Mouse (Mus musculus) liver, adult 2 months (tissue): ENCODE results near the gene Aatf. TPM values are rescaled to one million over a fixed set of nuclear protein-coding genes. Genes with fewer than 3 reads are reported as not detected.
A peak's percentile ranks its signal among the peaks of the same experiment; 100 is the strongest.

Experiments used
- DNase-seq: peaks from one replicate; pipeline ENCODE4 v3.0.0-alpha.2; 2011; ENCODE audit warnings: low read depth, low spot score; ENCODE audit errors: extremely low read depth
- H3K27ac ChIP-seq: fragments of 200-500 bp; replicated peaks from 2 replicates; pipeline ENCODE4 v1.5.1; 2012; ENCODE audit warnings: low read depth, mild to moderate bottlenecking, control low read depth, inconsistent platforms, low read length; ENCODE audit not compliant: insufficient read depth
- H3K27me3 ChIP-seq: fragments of 200-500 bp; 2 replicates; pipeline ENCODE4 v1.6.1; 2012; ENCODE audit warnings: mild to moderate bottlenecking, moderate library complexity, low read length, inconsistent platforms; ENCODE audit not compliant: control insufficient read depth, insufficient read depth
- H3K36me3 ChIP-seq: fragments of 200-500 bp; 2 replicates; pipeline ENCODE4 v1.6.1; 2012; ENCODE audit warnings: low read length, inconsistent platforms; ENCODE audit not compliant: control insufficient read depth, insufficient read depth
- H3K4me1 ChIP-seq: fragments of 200-500 bp; 2 replicates; pipeline ENCODE4 v1.6.1; 2011; ENCODE audit warnings: low read length; ENCODE audit not compliant: control insufficient read depth, insufficient read depth
- H3K4me3 ChIP-seq: fragments of 200-500 bp; 2 replicates; pipeline ENCODE4 v1.5.1; 2011; ENCODE audit warnings: low read depth, mild to moderate bottlenecking, control low read depth, low read length, moderate library complexity; ENCODE audit not compliant: insufficient read depth
- H3K79me2 ChIP-seq: fragments of 200-500 bp; 2 replicates; pipeline ENCODE4 v1.6.1; 2012; ENCODE audit warnings: inconsistent platforms, mild to moderate bottlenecking, low read length, moderate library complexity; ENCODE audit not compliant: control insufficient read depth, insufficient read depth
- H3K9ac ChIP-seq: fragments of 200-500 bp; 2 replicates; pipeline ENCODE4 v1.6.1; 2012; ENCODE audit warnings: low read depth, mild to moderate bottlenecking, control low read depth, inconsistent platforms, low read length
- CTCF ChIP-seq: fragments of 200-500 bp; IDR thresholded peaks from 2 replicates; pipeline ENCODE4 v1.5.1; 2011; ENCODE audit warnings: low read depth, low read length, control low read depth
- POLR2A ChIP-seq: fragments of 200-500 bp; IDR thresholded peaks from 2 replicates; pipeline ENCODE4 v1.6.1; 2011; ENCODE audit warnings: low read length, control low read depth; ENCODE audit not compliant: insufficient read depth; ENCODE audit errors: extremely low read depth
- WGBS: fragments of 180-500 bp; shearing (Covaris S2); methylation state at CpG from one replicate; pipeline ENCODE4 v1.1.7; 2018; 5-methylcytosine and 5-hydroxymethylcytosine counted together
- polyA plus RNA-seq: library from polyadenylated mRNA; depleted of rRNA; stranded (reverse); fragments of >200 nt; gene quantifications from 2 replicates; pipeline ENCODE4 v1.2.3, GENCODE M21; 2012
- total RNA-seq: library from RNA; depleted of rRNA; stranded (reverse); fragments of >200 nt; gene quantifications from 2 replicates; pipeline ENCODE4 v1.2.3, GENCODE M21; 2014

Gene Aatf
- total and polyA plus RNA-seq, 2 experiments: 3.9 to 14.0 TPM

DNA sequence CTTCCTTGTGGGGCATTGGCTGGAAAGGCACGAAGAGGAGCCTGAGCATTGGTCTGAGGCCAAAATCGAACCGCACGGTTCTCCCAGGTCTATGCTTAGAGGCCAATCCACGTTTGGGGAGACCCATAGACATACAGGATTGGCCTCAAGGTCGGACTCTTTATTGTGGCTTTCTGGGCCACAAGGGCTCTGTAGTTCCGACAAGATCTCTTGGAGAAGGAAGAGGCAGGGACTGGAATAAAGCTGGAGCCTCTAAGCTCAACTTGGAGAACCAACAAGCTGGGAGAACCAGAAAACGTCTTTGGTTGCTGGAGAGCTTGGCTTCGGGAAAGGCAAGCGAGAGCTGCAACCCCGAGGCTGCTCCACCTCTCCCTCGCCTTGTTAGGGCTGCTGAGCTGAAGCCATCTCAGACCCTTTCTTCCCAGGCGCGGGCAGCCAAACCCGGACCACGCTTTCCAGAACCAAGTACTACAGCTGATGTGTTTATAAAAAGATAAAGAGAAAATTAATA is 10.1 kb upstream of the Aatf start:
- Histone ChIP-seq H3K4me1 (peaks cover 6% of the 10 kb centered on the region), H3K36me3 (no peaks in the 10 kb centered on the region), H3K4me3 (no peak overlapping the region), H3K9ac (no peak overlapping the region), H3K79me2 (no peaks in the 10 kb centered on the region), H3K27ac (no peak overlapping the region), H3K27me3 (peaks cover 49% of the 10 kb centered on the region)
- WGBS: 6% methylated on average over 16 of the region's 16 CpGs
- peak; percentile 62 for DNase-seq
- TF ChIP-seq CTCF (no peak), POLR2A (no peak)

DNA sequence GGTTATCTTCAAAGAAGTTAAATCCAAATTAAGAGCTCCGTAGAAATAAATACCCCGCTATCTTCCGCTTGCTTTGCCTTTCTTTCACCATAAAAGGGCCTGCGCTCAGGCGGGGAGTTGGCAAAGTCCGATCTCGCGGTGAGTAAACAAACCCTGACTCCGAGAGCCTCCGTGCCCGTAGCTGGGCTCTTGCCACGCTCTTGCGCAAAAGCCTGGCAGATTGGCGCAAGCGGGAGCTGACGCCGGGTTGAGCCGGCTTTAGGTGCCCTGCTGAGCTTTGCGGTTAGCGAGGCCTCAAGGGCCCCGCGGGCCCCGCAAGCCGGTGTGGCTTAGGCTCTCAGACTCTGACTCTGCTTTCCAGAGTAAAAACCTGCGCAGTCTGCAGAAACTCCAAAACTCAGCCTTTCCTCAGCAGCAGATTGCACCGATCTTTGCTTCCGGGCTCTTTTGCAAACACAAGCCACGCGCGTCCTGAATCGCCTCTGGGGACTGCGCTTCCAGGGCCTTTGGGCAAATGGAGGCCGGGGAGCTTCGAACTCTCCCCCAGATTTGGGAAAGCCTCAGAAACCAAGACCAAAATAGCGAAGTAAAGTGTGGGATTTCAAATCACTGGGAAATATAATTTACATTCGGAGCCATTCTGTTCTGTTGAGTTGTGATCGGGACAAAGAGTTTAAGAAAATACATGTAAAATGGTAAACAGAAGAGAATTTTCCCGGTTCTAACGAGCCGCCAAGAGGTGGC is 9.4 kb upstream of the Aatf start:
- no peaks in the 10 kb centered on the region for H3K79me2 ChIP-seq
- H3K27ac ChIP-seq: no peak overlapping the region
- WGBS: under 1% methylated on average over 40 of the region's 40 CpGs
- H3K4me3 ChIP-seq: peak overlapping the region; percentile 38; the same call in 1 of the 2 replicates
- peak overlapping the region; percentile 41; the same call in 1 of the 2 replicates for H3K9ac ChIP-seq
- peaks cover 45% of the 10 kb centered on the region for H3K27me3 ChIP-seq
- DNase-seq: peak; percentile 88
- TF ChIP-seq POLR2A: no peak
- no peak for TF ChIP-seq CTCF
- no peaks in the 10 kb centered on the region for H3K36me3 ChIP-seq
- H3K4me1 ChIP-seq: peaks cover 6% of the 10 kb centered on the region

DNA sequence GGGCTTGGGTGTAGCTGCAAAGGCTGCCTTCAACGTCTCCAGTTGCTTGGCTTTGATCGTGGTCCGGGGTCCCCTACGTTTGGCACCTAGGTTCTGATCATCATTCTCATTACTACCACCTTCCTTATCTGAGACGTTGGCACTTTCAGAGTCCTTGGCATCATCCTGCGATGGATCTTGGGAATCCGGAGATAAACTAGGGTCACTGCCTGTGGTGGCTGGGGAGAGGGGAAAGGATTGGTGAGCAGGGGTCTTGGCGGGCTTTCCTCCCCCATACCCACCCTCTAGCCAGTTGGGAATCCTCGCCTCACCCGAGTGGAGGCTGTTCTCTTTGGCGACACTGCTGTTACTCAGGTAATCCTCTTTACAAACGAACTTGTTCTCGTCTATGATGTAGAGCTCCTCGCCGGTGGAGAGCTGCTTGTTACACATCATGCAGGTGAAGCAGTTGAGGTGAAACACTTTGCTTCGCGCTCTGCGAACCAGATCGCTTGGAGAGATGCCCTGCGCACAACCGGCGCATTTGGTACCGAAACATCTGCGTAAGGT is 8.5 kb upstream of the Aatf start:
- Histone ChIP-seq H3K27ac (no peak overlapping the region), H3K4me1 (peaks cover 6% of the 10 kb centered on the region), H3K79me2 (no peaks in the 10 kb centered on the region), H3K27me3 (peaks cover 38% of the 10 kb centered on the region), H3K4me3 (no peak overlapping the region), H3K9ac (no peak overlapping the region), H3K36me3 (no peaks in the 10 kb centered on the region)
- no peak for DNase-seq
- 20% methylated on average over 24 of the region's 24 CpGs for WGBS
- TF ChIP-seq POLR2A (no peak), CTCF (no peak)

DNA sequence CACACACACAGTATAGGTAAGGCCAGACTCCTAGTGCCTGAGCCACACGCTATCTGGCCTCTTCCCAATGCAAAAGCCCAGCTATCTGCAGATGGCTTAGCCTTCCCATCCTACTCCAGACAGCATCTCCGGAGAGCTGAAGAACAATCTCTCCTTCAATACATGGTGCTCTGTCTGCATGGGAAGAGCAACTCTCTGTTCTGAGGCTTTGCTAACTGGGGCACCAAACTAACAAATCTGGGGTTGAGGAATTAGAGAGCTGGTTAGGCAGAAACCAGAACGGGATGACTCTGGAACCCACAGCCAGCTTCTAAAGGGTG is 7.7 kb upstream of the Aatf start:
- WGBS: 59% methylated on average over 3 of the region's 3 CpGs
- H3K9ac ChIP-seq: no peak overlapping the region
- H3K27me3 ChIP-seq: peaks cover 30% of the 10 kb centered on the region
- no peak overlapping the region for H3K4me3 ChIP-seq
- no peaks in the 10 kb centered on the region for H3K36me3 ChIP-seq
- no peak for TF ChIP-seq POLR2A
- TF ChIP-seq CTCF: no peak
- DNase-seq: no peak
- no peaks in the 10 kb centered on the region for H3K79me2 ChIP-seq
- no peak overlapping the region for H3K27ac ChIP-seq
- peaks cover 6% of the 10 kb centered on the region for H3K4me1 ChIP-seq

DNA sequence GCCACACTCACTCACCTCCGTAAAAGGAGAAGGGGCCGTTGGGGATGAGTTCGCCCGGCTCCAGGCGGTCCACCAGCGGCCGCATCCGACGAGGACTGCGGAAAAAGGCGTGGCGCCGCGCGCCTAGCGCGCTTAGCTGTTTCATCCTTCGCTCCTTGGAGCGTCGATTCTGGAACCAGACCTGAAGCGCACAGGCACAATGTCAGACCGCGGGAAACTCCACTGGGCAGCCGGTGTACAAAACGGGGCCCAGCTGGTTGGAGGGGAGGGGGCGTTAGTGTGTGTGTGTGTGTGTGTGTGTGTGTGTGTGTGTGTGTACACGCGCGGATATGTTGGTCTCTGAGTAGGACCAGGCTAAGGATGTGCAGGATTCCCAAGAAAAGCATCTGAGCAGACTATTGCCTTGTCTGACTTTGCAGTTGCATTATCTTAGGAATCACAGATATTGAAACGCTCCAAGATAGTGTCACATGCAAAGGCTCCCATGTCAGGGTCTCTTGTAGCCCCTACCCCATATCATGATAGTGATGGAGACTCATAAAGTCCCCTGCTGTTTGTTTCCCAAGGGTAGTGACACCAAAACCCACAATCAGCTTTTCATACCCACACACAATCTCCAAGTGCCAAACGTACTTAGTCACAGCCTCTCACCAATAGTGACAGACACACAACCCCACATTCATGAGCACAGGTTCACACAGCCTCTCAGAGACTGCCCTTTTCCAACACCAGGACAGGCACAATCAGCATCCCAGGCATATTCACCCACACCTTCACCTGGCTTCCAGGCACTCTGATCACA is 7.1 kb upstream of the Aatf start:
- TF ChIP-seq POLR2A: no peak
- TF ChIP-seq CTCF: no peak
- peaks cover 28% of the 10 kb centered on the region for H3K27me3 ChIP-seq
- H3K4me3 ChIP-seq: no peak overlapping the region
- no peak for DNase-seq
- H3K27ac ChIP-seq: no peak overlapping the region
- no peaks in the 10 kb centered on the region for H3K36me3 ChIP-seq
- H3K79me2 ChIP-seq: no peaks in the 10 kb centered on the region
- 19% methylated on average over 31 of the region's 31 CpGs for WGBS
- H3K4me1 ChIP-seq: peaks cover 2% of the 10 kb centered on the region; the same call in 1 of the 2 replicates
- H3K9ac ChIP-seq: no peak overlapping the region
